Mouse (Mus musculus): ENCODE measurements at regions not wholly inside any gene's neighbourhood (a gene's known extent, or its start where the extent isn't known, plus 50 kb on each side); places are given as distances from the start of the nearest gene placed in this dataset.
A peak's percentile ranks its signal among the peaks of the same experiment; 100 is the strongest.

DNA sequence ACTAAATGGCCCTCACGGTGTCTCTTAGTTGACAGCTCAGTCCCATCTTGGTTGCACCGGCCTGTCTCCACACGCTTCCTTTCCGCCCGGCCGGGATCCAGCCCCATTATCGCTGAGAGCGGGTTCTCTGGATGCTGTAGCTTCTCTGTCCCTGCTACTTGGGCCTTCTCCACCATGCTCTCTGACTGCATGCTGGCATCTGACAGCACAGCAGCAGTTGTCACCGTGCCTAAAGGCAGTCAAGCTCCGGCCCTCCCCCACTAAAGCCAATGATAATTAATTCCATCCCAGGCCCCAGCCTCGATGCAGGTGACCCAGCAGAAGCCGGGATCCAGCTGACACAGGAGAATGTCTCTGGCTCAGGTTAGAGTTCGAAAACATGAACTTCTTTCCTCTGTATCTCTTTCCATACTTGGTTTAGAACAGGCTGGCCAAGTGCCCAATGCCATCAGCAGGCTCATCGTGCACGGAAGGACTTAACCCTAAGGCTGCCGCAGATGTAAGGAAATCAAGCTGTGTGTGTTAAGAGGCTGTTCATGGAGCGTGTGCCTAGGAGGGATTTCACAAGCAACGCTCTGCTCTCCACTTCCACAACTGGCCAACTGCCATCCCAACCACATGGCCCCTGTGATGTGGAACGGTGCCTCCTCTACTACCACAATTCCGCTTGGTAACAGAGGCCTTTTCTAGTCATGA is 76.5 kb upstream of the Gpc1 start:
- no peak overlapping the region for H3K4me3 ChIP-seq (replicated peaks; ENCODE audit: low read length)
- no peaks in the 10 kb centered on the region for H3K27me3 ChIP-seq (replicated peaks; ENCODE audit: control insufficient read depth, insufficient read depth, low read length)
- no peak overlapping the region for H3K9ac ChIP-seq (replicated peaks; ENCODE audit: low read depth, low read length)
- H3K27ac ChIP-seq (ENCODE audit: low read length) = no peak overlapping the region
- WGBS = 53% methylated on average over 20 of the region's 20 CpGs
- H3K4me1 ChIP-seq (replicated peaks; ENCODE audit: control insufficient read depth, insufficient read depth, low read length) = peaks cover 20% of the 10 kb centered on the region
- no peaks in the 10 kb centered on the region for H3K9me3 ChIP-seq (ENCODE audit: control insufficient read depth, low read length)
- no peaks in the 10 kb centered on the region for H3K36me3 ChIP-seq (ENCODE audit: control insufficient read depth, insufficient read depth)
- peak; percentile 32; the same call in 1 of the 2 replicates for ATAC-seq
- H3K4me2 ChIP-seq (ENCODE audit: low read length) = no peak overlapping the region

- H3K4me3 ChIP-seq (replicated peaks; ENCODE audit: low read length) = no peak overlapping the region
- H3K27me3 ChIP-seq (replicated peaks; ENCODE audit: control insufficient read depth, insufficient read depth, low read length) = no peaks in the 10 kb centered on the region
- peaks cover 20% of the 10 kb centered on the region for H3K4me1 ChIP-seq (replicated peaks; ENCODE audit: control insufficient read depth, insufficient read depth, low read length)
- no peaks in the 10 kb centered on the region for H3K36me3 ChIP-seq (ENCODE audit: control insufficient read depth, insufficient read depth)
- H3K9me3 ChIP-seq (ENCODE audit: control insufficient read depth, low read length) = no peaks in the 10 kb centered on the region
- ATAC-seq = no peak
- H3K9ac ChIP-seq (replicated peaks; ENCODE audit: low read depth, low read length) = no peak overlapping the region
- WGBS = 67% methylated on average over 4 of the region's 4 CpGs
- H3K4me2 ChIP-seq (ENCODE audit: low read length) = no peak overlapping the region
- no peak overlapping the region for H3K27ac ChIP-seq (ENCODE audit: low read length)
These were observed 79.7 kb upstream of the Gpc1 start for GRCm38 (mm10) chr1:92751700-92752136.

GRCm38 (mm10) chr1:92749475-92749874 is 82.0 kb upstream of the Gpc1 start:
- 76% methylated on average over 7 of the region's 7 CpGs for WGBS
- Histone ChIP-seq H3K9ac (replicated peaks; ENCODE audit: low read depth, low read length) (no peak overlapping the region), H3K27ac (ENCODE audit: low read length) (no peak overlapping the region), H3K27me3 (replicated peaks; ENCODE audit: control insufficient read depth, insufficient read depth, low read length) (no peaks in the 10 kb centered on the region), H3K9me3 (ENCODE audit: control insufficient read depth, low read length) (no peaks in the 10 kb centered on the region), H3K36me3 (ENCODE audit: control insufficient read depth, insufficient read depth) (no peaks in the 10 kb centered on the region), H3K4me2 (ENCODE audit: low read length) (no peak overlapping the region), H3K4me1 (replicated peaks; ENCODE audit: control insufficient read depth, insufficient read depth, low read length) (peaks cover 26% of the 10 kb centered on the region), H3K4me3 (replicated peaks; ENCODE audit: low read length) (no peak overlapping the region)
- 0 out of 2 replicates have a peak, but pooled peaks have one; percentile 15 for ATAC-seq

DNA sequence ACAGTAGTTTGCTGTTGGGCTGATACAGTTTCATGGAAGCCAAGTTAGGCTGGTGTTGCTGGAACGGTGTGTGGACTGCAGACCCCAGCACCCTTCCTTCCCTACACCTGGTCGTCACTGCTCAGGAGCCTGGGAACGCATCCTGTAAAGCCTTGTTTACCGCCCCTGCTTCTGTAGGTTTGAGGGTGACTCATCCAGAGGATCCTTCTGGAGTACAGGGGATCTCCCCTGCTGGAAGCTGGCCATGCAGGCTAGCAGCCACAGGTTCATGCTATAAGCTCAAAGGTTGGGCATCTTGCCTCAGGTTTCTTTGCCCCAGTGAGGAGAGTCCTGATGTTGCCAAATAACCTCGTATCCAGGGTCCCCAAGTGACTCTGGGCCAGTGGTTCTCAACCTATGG is 86.2 kb upstream of the Gpc1 start:
- Histone ChIP-seq H3K4me3 (replicated peaks; ENCODE audit: low read length) (no peak overlapping the region), H3K36me3 (ENCODE audit: control insufficient read depth, insufficient read depth) (no peaks in the 10 kb centered on the region), H3K4me1 (replicated peaks; ENCODE audit: control insufficient read depth, insufficient read depth, low read length) (peaks cover 17% of the 10 kb centered on the region), H3K27ac (ENCODE audit: low read length) (peak overlapping the region; percentile 10; the same call in 1 of the 2 replicates), H3K9me3 (ENCODE audit: control insufficient read depth, low read length) (no peaks in the 10 kb centered on the region), H3K27me3 (replicated peaks; ENCODE audit: control insufficient read depth, insufficient read depth, low read length) (no peaks in the 10 kb centered on the region), H3K4me2 (ENCODE audit: low read length) (no peak overlapping the region), H3K9ac (replicated peaks; ENCODE audit: low read depth, low read length) (no peak overlapping the region)
- ATAC-seq = no peak
- 71% methylated on average over 5 of the region's 5 CpGs for WGBS

GRCm38 (mm10) chr1:92744528-92745241 is 86.8 kb upstream of the Gpc1 start:
- H3K4me3 ChIP-seq (replicated peaks; ENCODE audit: low read length) = no peak overlapping the region
- H3K27me3 ChIP-seq (replicated peaks; ENCODE audit: control insufficient read depth, insufficient read depth, low read length) = no peaks in the 10 kb centered on the region
- H3K9me3 ChIP-seq (ENCODE audit: control insufficient read depth, low read length) = no peaks in the 10 kb centered on the region
- H3K36me3 ChIP-seq (ENCODE audit: control insufficient read depth, insufficient read depth) = no peaks in the 10 kb centered on the region
- 26% methylated on average over 9 of the region's 9 CpGs for WGBS
- peaks cover 17% of the 10 kb centered on the region for H3K4me1 ChIP-seq (replicated peaks; ENCODE audit: control insufficient read depth, insufficient read depth, low read length)
- no peak overlapping the region for H3K9ac ChIP-seq (replicated peaks; ENCODE audit: low read depth, low read length)
- no peak overlapping the region for H3K4me2 ChIP-seq (ENCODE audit: low read length)
- ATAC-seq = peak; percentile 58
- peak overlapping the region; percentile 62 for H3K27ac ChIP-seq (ENCODE audit: low read length)

DNA sequence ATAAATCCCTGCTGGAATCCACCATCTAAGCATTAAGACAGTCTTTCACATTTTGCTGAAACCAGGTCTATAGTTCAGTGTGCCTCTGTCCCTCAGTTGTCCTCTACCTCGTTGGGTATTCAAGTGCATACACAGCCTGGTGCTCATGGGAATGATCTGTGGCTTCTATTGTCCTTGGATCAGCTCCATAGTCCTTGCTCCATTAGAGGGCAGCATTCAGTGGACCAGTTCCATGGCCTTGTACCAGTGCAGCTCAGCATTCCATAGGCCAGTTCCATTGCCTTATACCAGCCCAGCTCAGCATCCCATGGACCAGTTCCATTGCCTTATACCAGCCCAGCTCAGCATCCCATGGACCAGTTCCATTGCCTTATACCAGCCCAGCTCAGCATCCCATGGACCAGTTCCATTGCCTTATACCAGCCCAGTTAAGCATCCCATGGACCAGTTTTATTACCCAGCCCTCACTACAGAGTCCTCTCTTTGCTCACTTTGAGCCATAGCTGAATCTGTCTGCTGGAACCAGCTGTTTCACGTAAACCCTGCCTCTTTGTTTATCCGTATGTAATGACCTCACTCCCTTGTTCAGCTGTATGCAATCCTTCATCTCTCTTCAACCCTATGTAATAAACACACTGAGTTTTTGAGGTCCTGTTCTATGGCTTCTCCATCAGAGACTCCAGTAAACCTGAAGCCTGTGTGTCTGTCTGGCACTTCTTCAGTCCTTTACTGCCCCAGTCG is 88.4 kb upstream of the Gpc1 start:
- Histone ChIP-seq H3K27me3 (replicated peaks; ENCODE audit: control insufficient read depth, insufficient read depth, low read length) (no peaks in the 10 kb centered on the region), H3K9ac (replicated peaks; ENCODE audit: low read depth, low read length) (no peak overlapping the region), H3K9me3 (ENCODE audit: control insufficient read depth, low read length) (no peaks in the 10 kb centered on the region), H3K4me2 (ENCODE audit: low read length) (no peak overlapping the region), H3K4me3 (replicated peaks; ENCODE audit: low read length) (no peak overlapping the region), H3K4me1 (replicated peaks; ENCODE audit: control insufficient read depth, insufficient read depth, low read length) (peaks cover 29% of the 10 kb centered on the region), H3K36me3 (ENCODE audit: control insufficient read depth, insufficient read depth) (no peaks in the 10 kb centered on the region), H3K27ac (ENCODE audit: low read length) (no peak overlapping the region)
- 63% methylated on average over 4 of the region's 4 CpGs for WGBS
- no peak for ATAC-seq

DNA sequence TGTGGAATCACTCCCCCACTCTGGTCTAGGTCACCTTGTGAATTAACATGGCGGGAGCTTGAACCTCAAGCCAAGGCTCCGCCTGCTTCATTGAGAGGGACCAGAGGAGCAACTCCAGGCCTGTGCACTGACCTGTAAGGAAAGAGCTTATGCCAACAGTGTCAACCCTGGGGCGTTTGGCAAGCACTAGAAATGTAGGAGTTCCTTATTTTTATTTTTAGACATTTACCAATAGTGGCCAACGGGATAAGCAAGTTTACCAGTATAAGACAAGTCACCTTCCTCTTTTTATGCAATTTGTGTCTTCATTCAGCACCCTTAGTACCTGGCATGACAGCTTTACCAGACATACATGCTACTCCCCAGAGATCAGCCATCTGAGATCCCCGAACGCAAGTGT is 89.1 kb upstream of the Gpc1 start:
- 87% methylated on average over 6 of the region's 6 CpGs for WGBS
- Histone ChIP-seq H3K4me3 (replicated peaks; ENCODE audit: low read length) (no peak overlapping the region), H3K4me2 (ENCODE audit: low read length) (no peak overlapping the region), H3K9me3 (ENCODE audit: control insufficient read depth, low read length) (no peaks in the 10 kb centered on the region), H3K27ac (ENCODE audit: low read length) (no peak overlapping the region), H3K4me1 (replicated peaks; ENCODE audit: control insufficient read depth, insufficient read depth, low read length) (peaks cover 37% of the 10 kb centered on the region), H3K36me3 (ENCODE audit: control insufficient read depth, insufficient read depth) (no peaks in the 10 kb centered on the region), H3K9ac (replicated peaks; ENCODE audit: low read depth, low read length) (no peak overlapping the region), H3K27me3 (replicated peaks; ENCODE audit: control insufficient read depth, insufficient read depth, low read length) (no peaks in the 10 kb centered on the region)
- no peak for ATAC-seq

DNA sequence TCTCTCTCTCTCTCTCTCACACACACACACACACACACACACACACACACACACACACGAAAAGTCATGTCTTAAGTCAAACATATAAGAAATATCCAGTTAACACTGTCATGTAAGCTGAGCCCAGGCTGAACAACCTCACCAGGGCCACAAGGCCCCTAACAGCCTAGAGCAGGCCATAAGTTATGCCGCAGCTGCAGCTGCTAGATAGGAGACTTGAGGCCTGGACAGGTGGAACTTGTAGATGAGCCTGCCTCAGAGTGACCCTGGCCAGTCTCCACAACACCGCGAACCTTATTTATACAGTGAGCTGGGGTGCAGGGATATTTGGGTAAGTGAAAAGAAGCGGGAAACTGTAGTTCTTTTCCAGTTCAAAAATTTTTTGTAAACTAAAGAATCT is 90.4 kb upstream of the Gpc1 start:
- Histone ChIP-seq H3K4me3 (replicated peaks; ENCODE audit: low read length) (no peak overlapping the region), H3K27me3 (replicated peaks; ENCODE audit: control insufficient read depth, insufficient read depth, low read length) (no peaks in the 10 kb centered on the region), H3K9ac (replicated peaks; ENCODE audit: low read depth, low read length) (no peak overlapping the region), H3K4me2 (ENCODE audit: low read length) (no peak overlapping the region), H3K36me3 (ENCODE audit: control insufficient read depth, insufficient read depth) (no peaks in the 10 kb centered on the region), H3K27ac (ENCODE audit: low read length) (no peak overlapping the region), H3K4me1 (replicated peaks; ENCODE audit: control insufficient read depth, insufficient read depth, low read length) (peaks cover 47% of the 10 kb centered on the region), H3K9me3 (ENCODE audit: control insufficient read depth, low read length) (no peaks in the 10 kb centered on the region)
- ATAC-seq = no peak
- WGBS = 92% methylated on average over 5 of the region's 5 CpGs

DNA sequence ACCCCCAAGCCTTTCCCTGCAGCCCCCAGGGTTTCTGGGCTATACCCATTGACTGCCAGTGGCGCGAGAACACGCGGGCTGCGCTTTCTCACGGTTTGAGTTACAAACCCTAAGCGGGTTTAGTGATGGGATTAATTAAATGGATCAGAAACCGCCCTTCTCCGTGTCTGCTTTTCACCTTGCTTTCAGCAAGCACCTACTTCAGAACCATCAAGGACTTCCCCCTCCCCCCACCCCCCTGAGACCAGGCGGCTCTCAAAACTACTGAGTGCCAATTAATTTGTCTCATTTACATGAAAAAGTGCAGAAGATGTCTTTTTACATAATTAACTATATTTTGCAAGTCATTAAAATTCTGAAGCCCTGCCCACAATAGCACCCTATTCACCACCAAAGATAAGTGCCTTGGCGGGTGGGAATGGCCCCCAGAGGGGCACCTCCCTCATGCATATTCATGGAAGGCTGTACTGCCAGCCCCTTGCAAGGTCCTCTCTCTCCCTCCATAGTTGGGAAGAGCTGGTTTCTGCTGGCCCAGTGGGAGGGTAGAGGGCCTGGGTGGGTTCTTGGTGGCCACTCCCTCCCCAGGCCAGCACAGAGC is 89.1 kb upstream of the Otos start:
- no peaks in the 10 kb centered on the region for H3K36me3 ChIP-seq (ENCODE audit: control insufficient read depth, insufficient read depth)
- no peak overlapping the region for H3K4me3 ChIP-seq (replicated peaks; ENCODE audit: low read length)
- 1% methylated on average over 11 of the region's 11 CpGs for WGBS
- no peak overlapping the region for H3K9ac ChIP-seq (replicated peaks; ENCODE audit: low read depth, low read length)
- H3K4me1 ChIP-seq (replicated peaks; ENCODE audit: control insufficient read depth, insufficient read depth, low read length) = peaks cover 54% of the 10 kb centered on the region
- ATAC-seq = peak; percentile 90
- no peaks in the 10 kb centered on the region for H3K9me3 ChIP-seq (ENCODE audit: control insufficient read depth, low read length)
- peak overlapping the region; percentile 80 for H3K27ac ChIP-seq (ENCODE audit: low read length)
- H3K27me3 ChIP-seq (replicated peaks; ENCODE audit: control insufficient read depth, insufficient read depth, low read length) = no peaks in the 10 kb centered on the region
- H3K4me2 ChIP-seq (ENCODE audit: low read length) = peak overlapping the region; percentile 22
